Mouse (Mus musculus) retina, postnatal 1 day (tissue): ENCODE results near the gene Olfr1392.
"Not testable (repeated sequence)": the region's sequence is repeated elsewhere in the genome, so short reads cannot be mapped to it uniquely, and the experiment has no call there.

Experiments used
- DNase-seq: peaks from one replicate; pipeline ENCODE4 v3.0.0-alpha.2; 2012

Olfr1392 gene

GRCm38 (mm10) chr11:49284982-49285381 is at the start of gene Olfr1392:
Olfr1392 (plus strand) TSS chr11:49285282.
- not testable (repeated sequence) for DNase-seq

- no peak for DNase-seq
Measured at GRCm38 (mm10) chr11:49235459-49236207, 49.4 kb upstream of the Olfr1392 start.

- no peak for DNase-seq
Measured at GRCm38 (mm10) chr11:49236891-49237290, 48.2 kb upstream of the Olfr1392 start.

- no peak for DNase-seq
Measured at GRCm38 (mm10) chr11:49237532-49237931, 47.5 kb upstream of the Olfr1392 start.

GRCm38 (mm10) chr11:49240310-49240709 is 44.8 kb upstream of the Olfr1392 start:
- no peak for DNase-seq

- DNase-seq = no peak
Measured at GRCm38 (mm10) chr11:49240874-49241273, 44.2 kb upstream of the Olfr1392 start.

GRCm38 (mm10) chr11:49241471-49241870 is 43.6 kb upstream of the Olfr1392 start:
- DNase-seq = no peak

GRCm38 (mm10) chr11:49242944-49243626 is 42.0 kb upstream of the Olfr1392 start:
- peak; percentile 60 for DNase-seq

GRCm38 (mm10) chr11:49243727-49244594 is 41.1 kb upstream of the Olfr1392 start, which contains the start of gene Mgat1:
Mgat1 (plus strand) TSS chr11:49244191.
- DNase-seq = peak; percentile 98

- no peak for DNase-seq
Measured at GRCm38 (mm10) chr11:49244595-49244930, 40.5 kb upstream of the Olfr1392 start.

- DNase-seq = peak; percentile 67
Measured at GRCm38 (mm10) chr11:49245176-49245575, 39.9 kb upstream of the Olfr1392 start.

GRCm38 (mm10) chr11:49245634-49246415 is 39.3 kb upstream of the Olfr1392 start:
- peak; percentile 66 for DNase-seq

- no peak for DNase-seq
Measured at GRCm38 (mm10) chr11:49246523-49246922, 38.6 kb upstream of the Olfr1392 start.

GRCm38 (mm10) chr11:49247255-49247654 is 37.8 kb upstream of the Olfr1392 start:
- DNase-seq = no peak

GRCm38 (mm10) chr11:49248226-49248973 is 36.7 kb upstream of the Olfr1392 start:
- DNase-seq = no peak

- DNase-seq = no peak
Measured at GRCm38 (mm10) chr11:49248974-49249700, 35.9 kb upstream of the Olfr1392 start.

- no peak for DNase-seq
Measured at GRCm38 (mm10) chr11:49249811-49250421, 35.2 kb upstream of the Olfr1392 start.

GRCm38 (mm10) chr11:49250422-49251379 is 34.4 kb upstream of the Olfr1392 start:
- DNase-seq = peak; percentile 86

GRCm38 (mm10) chr11:49251380-49251761 is 33.7 kb upstream of the Olfr1392 start:
- no peak for DNase-seq
